Mouse (Mus musculus): ENCODE results near the gene Zc3hc1.

The Zc3hc1 gene

GRCm38 (mm10) chr6:30372627-30373369 lies 18.0 kb downstream of the Zc3hc1 start:
- DNase-seq, result no peak

GRCm38 (mm10) chr6:30369291-30369690 lies 21.5 kb downstream of the Zc3hc1 start:
- no peak for DNase-seq

GRCm38 (mm10) chr6:30363808-30364207 lies 27.0 kb downstream of the Zc3hc1 start:
- DNase-seq, result no peak

- no peak for DNase-seq
Measured at GRCm38 (mm10) chr6:30359762-30360509, 30.9 kb downstream of the Zc3hc1 start.

GRCm38 (mm10) chr6:30357561-30358177 lies 33.2 kb downstream of the Zc3hc1 start:
- peak; percentile 85 for DNase-seq

- DNase-seq, result no peak
Measured at GRCm38 (mm10) chr6:30356680-30357079, 34.1 kb downstream of the Zc3hc1 start.

GRCm38 (mm10) chr6:30356161-30356560 lies 34.7 kb downstream of the Zc3hc1 start:
- DNase-seq, result no peak

GRCm38 (mm10) chr6:30355701-30356100 lies 35.1 kb downstream of the Zc3hc1 start:
- no peak for DNase-seq

GRCm38 (mm10) chr6:30354760-30355159 lies 36.1 kb downstream of the Zc3hc1 start:
- DNase-seq, result no peak

- DNase-seq, result no peak
Measured at GRCm38 (mm10) chr6:30353661-30354060, 37.2 kb downstream of the Zc3hc1 start.

- DNase-seq, result no peak
Measured at GRCm38 (mm10) chr6:30352762-30353161, 38.1 kb downstream of the Zc3hc1 start.

- DNase-seq, result no peak
Measured at GRCm38 (mm10) chr6:30351290-30351689, 39.5 kb downstream of the Zc3hc1 start.

GRCm38 (mm10) chr6:30347288-30347801 lies 43.5 kb downstream of the Zc3hc1 start:
- DNase-seq, result no peak

- DNase-seq, result no peak
Measured at GRCm38 (mm10) chr6:30346737-30347136, 44.1 kb downstream of the Zc3hc1 start.

GRCm38 (mm10) chr6:30344032-30344431 lies 46.8 kb downstream of the Zc3hc1 start:
- DNase-seq, result no peak

GRCm38 (mm10) chr6:30340231-30340873 lies 50.5 kb downstream of the Zc3hc1 start:
- no peak for DNase-seq

GRCm38 (mm10) chr6:30336912-30337311 lies 53.9 kb downstream of the Zc3hc1 start:
- DNase-seq, result peak; percentile 82

GRCm38 (mm10) chr6:30332262-30332661 lies 58.6 kb downstream of the Zc3hc1 start:
- peak; percentile 15 for DNase-seq

- DNase-seq, result no peak
Measured at GRCm38 (mm10) chr6:30330706-30331105, 60.1 kb downstream of the Zc3hc1 start.

GRCm38 (mm10) chr6:30325932-30326501 lies 64.8 kb downstream of the Zc3hc1 start:
- DNase-seq, result no peak

GRCm38 (mm10) chr6:30321002-30321401 lies 69.8 kb downstream of the Zc3hc1 start:
- DNase-seq, result no peak

GRCm38 (mm10) chr6:30319216-30319615 lies 71.6 kb downstream of the Zc3hc1 start:
- DNase-seq, result peak; percentile 62

Data from kidney, adult 9 months (tissue).